Mouse (Mus musculus) forebrain, embryonic 10.5 days (tissue): ENCODE results near the gene Nat8f4. TPM values are rescaled to one million over a fixed set of nuclear protein-coding genes. Genes with fewer than 3 reads are reported as not detected.
"Not testable (repeated sequence)": the region's sequence is repeated elsewhere in the genome, so short reads cannot be mapped to it uniquely, and the experiment has no call there.

Source experiments
- DNase-seq: peaks from one replicate; pipeline ENCODE4 v3.0.0-alpha.2; 2017; ENCODE audit warnings: low spot score; ENCODE audit errors: extremely low spot score
- H3K27ac ChIP-seq: fragments of 300-500 bp; sonication (generic); 2 replicates; pipeline ENCODE4 v1.5.1; 2016; ENCODE audit warnings: mild to moderate bottlenecking
- H3K27me3 ChIP-seq: fragments of 300-500 bp; sonication (generic); 2 replicates; pipeline ENCODE4 v1.6.1; 2016; ENCODE audit warnings: mild to moderate bottlenecking; ENCODE audit not compliant: poor library complexity, severe bottlenecking
- H3K36me3 ChIP-seq: fragments of 300-500 bp; sonication (generic); replicated peaks from 2 replicates; pipeline ENCODE4 v1.6.1; 2016; ENCODE audit warnings: mild to moderate bottlenecking, moderate library complexity
- H3K4me1 ChIP-seq: fragments of 300-500 bp; sonication (generic); 2 replicates; pipeline ENCODE4 v1.6.1; 2016
- H3K4me3 ChIP-seq: fragments of 300-500 bp; sonication (generic); 2 replicates; pipeline ENCODE4 v1.5.1; 2016; ENCODE audit warnings: mild to moderate bottlenecking, moderate library complexity
- H3K9me3 ChIP-seq: fragments of 300-500 bp; sonication (generic); 2 replicates; pipeline ENCODE4 v1.6.1; 2016; ENCODE audit warnings: mild to moderate bottlenecking, moderate library complexity
- WGBS: fragments of 180-500 bp; shearing (Covaris S2); methylation state at CpG from one replicate; pipeline ENCODE4 v1.1.7; 2016; 5-methylcytosine and 5-hydroxymethylcytosine counted together
- polyA plus RNA-seq: library from polyadenylated mRNA; unstranded; fragments of >200 nt; fragmentation: Nextera tagmentation; extraction: Ambion mirVana; gene quantifications from 2 replicates; pipeline ENCODE4 v1.2.1, GENCODE M21; 2016

Nat8f4 gene
- 6.2 and 6.7 TPM in 2 replicates for polyA plus RNA-seq

DNA sequence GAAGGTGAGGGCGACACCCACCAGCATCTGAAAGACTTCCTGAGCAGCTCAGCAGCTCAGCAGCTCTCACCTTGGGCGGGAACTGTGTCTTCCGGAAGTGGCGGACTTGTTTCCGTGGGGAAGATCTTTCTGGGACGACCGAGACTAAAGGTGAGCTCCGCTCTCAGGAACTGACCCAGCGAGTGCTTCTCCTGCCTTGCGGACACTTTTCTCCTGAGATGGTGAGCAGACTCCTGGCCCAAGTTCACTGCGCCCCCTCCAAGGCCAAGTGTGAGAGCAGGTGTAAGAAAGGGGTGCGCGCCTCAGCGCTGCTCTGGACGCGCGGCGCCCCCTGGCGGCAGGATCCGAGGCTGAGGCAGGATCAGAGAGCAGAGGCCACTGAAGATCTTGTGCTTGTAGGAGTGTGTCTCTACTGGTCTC lies at the start of gene Nat8f4:
Gene Nat8f4, minus strand, starts transcription at position 243 of the 420 bp plus-strand sequence.
- Histone ChIP-seq H3K27ac (peak within 1 kb of the TSS; percentile 58; the same call in 1 of the 2 replicates), H3K4me3 (peak within 1 kb of the TSS; percentile 47)
- not testable (repeated sequence) for H3K36me3 ChIP-seq, H3K9me3 ChIP-seq, H3K4me1 ChIP-seq, H3K27me3 ChIP-seq
- peak; percentile 57 for DNase-seq
- WGBS: 14% methylated on average over 20 of the region's 20 CpGs

GRCm38 (mm10) chr6:85948549-85948948 lies 43.9 kb upstream of the Nat8f4 start:
- no peaks in the 10 kb centered on the region for H3K27me3 ChIP-seq
- H3K27ac ChIP-seq: no peak overlapping the region
- no peaks in the 10 kb centered on the region for H3K9me3 ChIP-seq
- peaks cover 100% of the 10 kb centered on the region for H3K36me3 ChIP-seq
- WGBS: 87% methylated on average over 6 of the region's 6 CpGs
- no peak overlapping the region for H3K4me3 ChIP-seq
- no peaks in the 10 kb centered on the region for H3K4me1 ChIP-seq
- DNase-seq: no peak

DNA sequence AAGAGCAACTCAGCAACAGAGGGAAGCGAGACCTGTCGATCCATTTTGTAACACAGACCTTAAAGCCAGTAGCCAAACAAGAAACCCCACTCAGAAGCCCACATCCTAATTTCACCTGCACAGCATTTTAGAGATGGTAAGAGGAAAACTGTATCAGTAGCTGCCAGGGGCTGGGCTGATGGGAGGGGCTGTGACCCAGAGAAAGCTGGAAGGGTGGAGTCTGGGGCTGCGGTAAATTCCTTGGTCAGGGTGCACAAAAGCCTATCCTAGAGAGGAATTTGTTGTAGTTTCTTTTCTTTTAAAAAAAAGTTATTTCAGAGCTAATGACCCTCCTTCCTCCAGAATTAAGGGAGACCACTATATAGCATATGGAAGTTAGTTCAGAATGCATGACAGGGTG lies 37.8 kb upstream of the Nat8f4 start:
- peaks cover 68% of the 10 kb centered on the region for H3K36me3 ChIP-seq
- H3K9me3 ChIP-seq: no peaks in the 10 kb centered on the region
- no peak for DNase-seq
- H3K4me1 ChIP-seq: peaks cover 2% of the 10 kb centered on the region
- no peaks in the 10 kb centered on the region for H3K27me3 ChIP-seq
- WGBS: 92% methylated on average over 3 of the region's 3 CpGs
- H3K4me3 ChIP-seq: no peak overlapping the region
- no peak overlapping the region for H3K27ac ChIP-seq

GRCm38 (mm10) chr6:85938701-85939100 lies 34.0 kb upstream of the Nat8f4 start:
- Histone ChIP-seq H3K36me3 (peaks cover 30% of the 10 kb centered on the region), H3K9me3 (no peaks in the 10 kb centered on the region), H3K27ac (no peak overlapping the region), H3K4me1 (peaks cover 14% of the 10 kb centered on the region), H3K27me3 (no peaks in the 10 kb centered on the region), H3K4me3 (no peak overlapping the region)
- no peak for DNase-seq
- WGBS: 84% methylated on average over 10 of the region's 10 CpGs

- 2% methylated on average over 50 of the region's 50 CpGs for WGBS
- Histone ChIP-seq H3K4me3 (peak overlapping the region; percentile 58), H3K27ac (peak overlapping the region; percentile 85), H3K4me1 (peaks cover 14% of the 10 kb centered on the region), H3K36me3 (peaks cover 12% of the 10 kb centered on the region)
- peak; percentile 77 for DNase-seq
- not testable (repeated sequence) for H3K27me3 ChIP-seq, H3K9me3 ChIP-seq
Measured at GRCm38 (mm10) chr6:85936508-85937465, 32.1 kb upstream of the Nat8f4 start.

- no peak overlapping the region for H3K27ac ChIP-seq
Measured at GRCm38 (mm10) chr6:85935646-85936045, 31.0 kb upstream of the Nat8f4 start.

DNA sequence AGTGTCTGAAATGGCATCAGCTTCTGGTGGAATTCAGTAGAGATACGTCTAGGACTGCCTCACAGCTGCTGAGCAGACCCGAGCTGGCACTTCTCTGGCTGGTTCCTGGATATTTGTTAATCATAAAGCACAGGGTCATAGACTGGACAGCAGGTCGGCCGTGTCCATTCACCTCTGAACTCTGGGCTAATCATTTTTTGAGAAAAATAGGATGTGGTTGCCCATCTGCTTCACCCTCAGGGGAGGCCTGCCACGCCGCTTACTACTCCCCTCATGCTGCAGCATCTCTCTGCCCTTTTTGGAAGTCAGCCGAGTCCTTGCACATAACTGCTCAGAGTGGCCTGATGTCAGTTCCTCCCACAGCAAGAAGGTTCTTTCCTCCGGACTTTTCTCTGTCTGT lies 29.4 kb upstream of the Nat8f4 start:
- Histone ChIP-seq H3K4me1 (peaks cover 14% of the 10 kb centered on the region), H3K36me3 (peaks cover 22% of the 10 kb centered on the region), H3K9me3 (no peaks in the 10 kb centered on the region), H3K27ac (no peak overlapping the region), H3K27me3 (no peaks in the 10 kb centered on the region), H3K4me3 (no peak overlapping the region)
- DNase-seq: no peak
- WGBS: 84% methylated on average over 8 of the region's 8 CpGs

More at GRCm38 (mm10) chr6:85935646-85936045, 31.0 kb upstream of the Nat8f4 start:
- 73% methylated on average over 3 of the region's 3 CpGs for WGBS
- Histone ChIP-seq H3K9me3 (no peaks in the 10 kb centered on the region), H3K4me3 (no peak overlapping the region), H3K4me1 (peaks cover 14% of the 10 kb centered on the region), H3K36me3 (peaks cover 9% of the 10 kb centered on the region), H3K27me3 (no peaks in the 10 kb centered on the region)
- no peak for DNase-seq

DNA sequence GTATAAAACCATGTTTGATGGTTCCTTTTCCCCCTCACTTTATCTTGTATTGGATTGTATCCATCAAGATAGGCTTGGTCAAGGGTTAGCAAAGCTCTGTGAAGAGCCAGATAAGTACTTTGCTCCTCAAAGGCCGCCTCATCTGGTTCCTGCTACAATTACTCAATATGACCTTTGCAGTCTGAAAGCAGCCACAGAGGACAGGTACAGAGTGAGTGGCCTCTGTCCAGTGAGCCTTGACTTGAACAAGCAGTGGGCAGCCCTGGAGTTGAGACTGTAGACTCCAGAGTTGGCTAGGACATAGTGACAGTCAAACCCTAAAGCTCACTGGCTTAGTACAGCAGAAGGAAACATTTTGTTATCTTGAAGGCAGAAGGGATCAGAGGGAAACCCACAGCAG lies 24.6 kb upstream of the Nat8f4 start:
- no peak overlapping the region for H3K4me3 ChIP-seq
- H3K27ac ChIP-seq: no peak overlapping the region
- WGBS: 93% methylated on average over 1 of the region's 1 CpGs
- peaks cover 68% of the 10 kb centered on the region for H3K36me3 ChIP-seq
- H3K27me3 ChIP-seq: no peaks in the 10 kb centered on the region
- no peaks in the 10 kb centered on the region for H3K4me1 ChIP-seq
- no peak for DNase-seq
- no peaks in the 10 kb centered on the region for H3K9me3 ChIP-seq

DNA sequence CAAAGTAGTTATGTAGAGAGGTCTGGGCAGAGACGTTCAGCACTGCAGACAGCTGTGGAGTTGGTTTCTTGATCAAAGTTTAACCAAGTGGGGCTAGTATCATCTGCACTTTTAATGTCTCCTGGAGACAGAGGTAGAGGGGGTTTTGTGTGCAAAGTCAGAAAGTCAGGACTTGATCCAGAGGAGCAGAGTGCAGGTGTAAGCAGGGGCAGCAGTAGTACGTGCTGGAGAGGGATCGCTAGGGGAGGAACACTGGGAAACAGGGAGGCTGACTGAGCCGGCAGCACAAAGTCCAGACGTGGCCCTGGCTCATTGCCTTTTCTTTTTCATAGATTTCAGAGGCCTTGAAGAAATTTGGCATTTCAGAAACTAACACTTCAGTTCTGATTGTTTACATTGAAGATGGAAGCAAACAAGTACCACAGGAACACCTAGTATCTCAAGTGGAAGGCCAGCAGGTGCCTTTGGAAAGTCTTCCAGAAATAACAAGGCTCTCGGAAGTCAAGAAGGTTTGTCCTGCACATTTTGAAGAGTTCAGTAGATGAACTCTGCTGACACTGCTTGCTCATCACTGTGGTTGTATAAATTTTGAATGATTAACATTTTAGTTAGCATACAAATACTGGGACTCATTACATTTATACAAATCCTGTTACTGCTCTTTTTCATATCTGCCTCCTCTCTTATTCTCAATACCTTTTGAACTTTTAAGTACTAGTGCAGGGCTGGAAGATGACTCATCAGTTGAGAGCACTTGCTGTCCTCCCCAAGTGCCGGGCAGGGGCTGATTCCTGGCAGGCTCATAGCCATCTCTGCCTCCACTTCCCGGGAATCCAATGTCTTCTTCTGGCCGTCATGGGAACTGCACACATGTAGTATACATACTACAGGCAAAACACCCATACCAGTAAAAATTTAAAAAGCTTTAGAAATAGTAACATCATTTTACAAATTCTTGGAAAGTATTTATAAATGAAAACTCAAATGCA lies 23.1 kb upstream of the Nat8f4 start:
- H3K4me3 ChIP-seq: no peak overlapping the region
- H3K9me3 ChIP-seq: no peaks in the 10 kb centered on the region
- H3K27me3 ChIP-seq: no peaks in the 10 kb centered on the region
- no peak overlapping the region for H3K27ac ChIP-seq
- DNase-seq: no peak
- 92% methylated on average over 9 of the region's 9 CpGs for WGBS
- H3K4me1 ChIP-seq: no peaks in the 10 kb centered on the region
- peaks cover 79% of the 10 kb centered on the region for H3K36me3 ChIP-seq

DNA sequence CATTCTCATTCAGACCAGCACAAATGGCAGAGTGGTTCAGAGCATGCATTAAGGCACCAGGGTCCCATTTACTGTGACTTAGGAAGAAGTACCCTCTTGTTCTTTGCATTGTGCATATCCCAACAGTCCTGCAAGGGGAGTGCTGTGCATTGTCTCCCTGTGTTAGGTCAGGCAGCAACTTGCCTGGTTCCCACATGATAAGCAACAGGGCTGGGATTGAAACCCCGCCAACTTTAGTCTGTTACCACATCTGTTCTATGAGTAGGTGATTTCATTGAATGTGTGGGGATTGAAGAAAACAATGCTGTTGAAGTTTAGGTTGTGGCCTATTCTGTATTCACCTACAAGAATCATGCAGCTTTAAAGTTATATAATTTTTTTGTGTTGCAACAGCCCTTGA lies 22.0 kb upstream of the Nat8f4 start:
- Histone ChIP-seq H3K9me3 (no peaks in the 10 kb centered on the region), H3K27me3 (no peaks in the 10 kb centered on the region), H3K27ac (no peak overlapping the region), H3K4me1 (no peaks in the 10 kb centered on the region), H3K36me3 (peaks cover 86% of the 10 kb centered on the region), H3K4me3 (no peak overlapping the region)
- 92% methylated on average over 1 of the region's 1 CpGs for WGBS
- DNase-seq: no peak

DNA sequence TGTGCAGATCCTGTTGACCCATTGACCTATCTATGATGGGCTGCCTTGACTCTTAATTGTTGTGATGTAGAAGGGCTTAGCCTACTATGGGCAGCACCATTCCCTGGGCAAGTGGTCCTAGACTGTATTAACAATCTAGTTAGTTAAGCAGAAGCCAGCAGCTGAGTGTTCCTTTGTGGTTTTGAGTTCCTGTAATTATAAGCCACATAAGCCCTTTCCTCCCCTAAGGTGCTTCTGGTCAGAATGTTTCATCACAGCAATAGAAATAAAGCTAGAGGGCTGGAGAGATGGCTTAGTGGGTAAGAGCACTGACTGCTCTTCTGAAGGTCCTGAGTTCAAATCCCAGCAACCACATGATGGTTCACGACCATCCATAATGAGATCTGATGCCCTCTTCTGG lies 19.0 kb upstream of the Nat8f4 start:
- H3K36me3 ChIP-seq: peaks cover 72% of the 10 kb centered on the region
- no peaks in the 10 kb centered on the region for H3K9me3 ChIP-seq
- no peaks in the 10 kb centered on the region for H3K4me1 ChIP-seq
- no peak overlapping the region for H3K27ac ChIP-seq
- H3K4me3 ChIP-seq: no peak overlapping the region
- no peak for DNase-seq
- 91% methylated on average over 1 of the region's 1 CpGs for WGBS
- H3K27me3 ChIP-seq: no peaks in the 10 kb centered on the region

DNA sequence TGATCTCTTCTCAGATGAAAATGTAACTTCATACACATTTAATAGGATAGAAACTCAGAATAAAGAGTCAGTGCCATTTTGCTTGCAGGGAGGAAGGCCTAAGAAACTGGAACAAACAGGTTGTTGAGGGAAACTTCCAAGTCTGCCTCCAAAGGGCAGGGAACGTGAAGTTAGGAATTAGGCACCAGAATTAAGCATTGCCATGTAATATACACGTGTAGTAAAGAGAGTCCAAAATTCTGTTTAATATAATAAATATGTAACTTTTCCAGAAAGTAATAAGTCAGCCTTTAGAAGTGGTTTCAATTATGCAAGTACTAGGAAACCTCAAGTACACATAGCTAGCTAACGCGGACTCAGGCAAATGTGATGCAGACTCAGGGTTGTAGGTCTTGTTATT lies 14.7 kb upstream of the Nat8f4 start:
- Histone ChIP-seq H3K4me1 (peaks cover 15% of the 10 kb centered on the region), H3K36me3 (peaks cover 29% of the 10 kb centered on the region), H3K27me3 (no peaks in the 10 kb centered on the region), H3K4me3 (no peak overlapping the region), H3K9me3 (no peaks in the 10 kb centered on the region), H3K27ac (no peak overlapping the region)
- DNase-seq: no peak
- 93% methylated on average over 4 of the region's 4 CpGs for WGBS
